Mouse (Mus musculus): ENCODE results near the gene Robo1.

Gene Robo1

GRCm38 (mm10) chr16:72670240-72671038 lies 362.3 kb downstream of the Robo1 start:
- DNase-seq (ENCODE audit: extremely low spot score, low read depth, low spot score) = no peak

- DNase-seq (ENCODE audit: extremely low spot score, low read depth, low spot score) = no peak
These were observed 369.1 kb downstream of the Robo1 start for GRCm38 (mm10) chr16:72677234-72677633.

GRCm38 (mm10) chr16:72678450-72678849 lies 370.3 kb downstream of the Robo1 start:
- DNase-seq (ENCODE audit: extremely low spot score, low read depth, low spot score) = no peak

GRCm38 (mm10) chr16:72678947-72679558 lies 370.9 kb downstream of the Robo1 start:
- no peak for DNase-seq (ENCODE audit: extremely low spot score, low read depth, low spot score)

GRCm38 (mm10) chr16:72685604-72686479 lies 377.7 kb downstream of the Robo1 start:
- peak; percentile 57 for DNase-seq (ENCODE audit: extremely low spot score, low read depth, low spot score)

- peak; percentile 84 for DNase-seq (ENCODE audit: extremely low spot score, low read depth, low spot score)
These were observed 378.5 kb downstream of the Robo1 start for GRCm38 (mm10) chr16:72686480-72687053.

GRCm38 (mm10) chr16:72687651-72688050 lies 379.5 kb downstream of the Robo1 start:
- no peak for DNase-seq (ENCODE audit: extremely low spot score, low read depth, low spot score)

- DNase-seq (ENCODE audit: extremely low spot score, low read depth, low spot score) = no peak
These were observed 380.1 kb downstream of the Robo1 start for GRCm38 (mm10) chr16:72688185-72688681.

- DNase-seq (ENCODE audit: extremely low spot score, low read depth, low spot score) = no peak
These were observed 383.8 kb downstream of the Robo1 start for GRCm38 (mm10) chr16:72691909-72692308.

GRCm38 (mm10) chr16:72693446-72694274 lies 385.6 kb downstream of the Robo1 start:
- no peak for DNase-seq (ENCODE audit: extremely low spot score, low read depth, low spot score)

GRCm38 (mm10) chr16:72694787-72695186 lies 386.7 kb downstream of the Robo1 start:
- no peak for DNase-seq (ENCODE audit: extremely low spot score, low read depth, low spot score)

GRCm38 (mm10) chr16:72699238-72700006 lies 391.3 kb downstream of the Robo1 start:
- no peak for DNase-seq (ENCODE audit: extremely low spot score, low read depth, low spot score)

- no peak for DNase-seq (ENCODE audit: extremely low spot score, low read depth, low spot score)
These were observed 392.2 kb downstream of the Robo1 start for GRCm38 (mm10) chr16:72700297-72700696.

GRCm38 (mm10) chr16:72703486-72703885 lies 395.4 kb downstream of the Robo1 start:
- no peak for DNase-seq (ENCODE audit: extremely low spot score, low read depth, low spot score)

GRCm38 (mm10) chr16:72705851-72706250 lies 397.7 kb downstream of the Robo1 start:
- no peak for DNase-seq (ENCODE audit: extremely low spot score, low read depth, low spot score)

GRCm38 (mm10) chr16:72708526-72708925 lies 400.4 kb downstream of the Robo1 start:
- no peak for DNase-seq (ENCODE audit: extremely low spot score, low read depth, low spot score)

- no peak for DNase-seq (ENCODE audit: extremely low spot score, low read depth, low spot score)
These were observed 409.2 kb downstream of the Robo1 start for GRCm38 (mm10) chr16:72717118-72717802.

- no peak for DNase-seq (ENCODE audit: extremely low spot score, low read depth, low spot score)
These were observed 411.0 kb downstream of the Robo1 start for GRCm38 (mm10) chr16:72719063-72719462.

- no peak for DNase-seq (ENCODE audit: extremely low spot score, low read depth, low spot score)
These were observed 412.9 kb downstream of the Robo1 start for GRCm38 (mm10) chr16:72720979-72721378.

Measured in hindlimb bud, embryonic 11.5 days (tissue).